Mouse (Mus musculus) embryo, embryonic 10.5 days (tissue): ENCODE data around the gene Gm11564.
A peak's percentile ranks its signal among the peaks of the same experiment; 100 is the strongest.
"Not testable (repeated sequence)": the region's sequence is repeated elsewhere in the genome, so short reads cannot be mapped to it uniquely, and the experiment has no call there.

Source experiments
- DNase-seq: peaks from one replicate; pipeline ENCODE4 v3.0.0-alpha.2; 2015; ENCODE audit warnings: low spot score

Gm11564 gene

DNA sequence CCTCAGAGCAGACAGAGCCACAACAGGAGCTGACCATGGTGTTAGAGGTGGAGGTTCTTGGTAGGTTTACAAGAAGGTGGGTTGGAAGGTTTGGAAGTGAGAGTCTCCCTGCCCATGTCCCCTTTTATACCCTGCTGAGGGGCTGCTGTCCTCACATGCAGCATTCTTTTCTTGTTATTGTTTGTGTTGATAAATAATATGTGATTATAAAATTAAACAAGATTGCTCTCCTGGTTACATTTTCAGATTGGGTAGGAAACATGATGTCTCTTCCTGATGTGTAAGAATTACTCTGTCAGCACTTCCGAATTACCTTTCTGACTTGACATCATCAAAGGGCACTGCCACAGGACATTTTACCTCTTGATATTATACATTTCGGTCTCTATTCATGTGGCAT is at the start of gene Gm11564:
Gene Gm11564 (minus strand): TSS at position 101 of the 400 bp plus-strand sequence.
- DNase-seq: not testable (repeated sequence)

DNA sequence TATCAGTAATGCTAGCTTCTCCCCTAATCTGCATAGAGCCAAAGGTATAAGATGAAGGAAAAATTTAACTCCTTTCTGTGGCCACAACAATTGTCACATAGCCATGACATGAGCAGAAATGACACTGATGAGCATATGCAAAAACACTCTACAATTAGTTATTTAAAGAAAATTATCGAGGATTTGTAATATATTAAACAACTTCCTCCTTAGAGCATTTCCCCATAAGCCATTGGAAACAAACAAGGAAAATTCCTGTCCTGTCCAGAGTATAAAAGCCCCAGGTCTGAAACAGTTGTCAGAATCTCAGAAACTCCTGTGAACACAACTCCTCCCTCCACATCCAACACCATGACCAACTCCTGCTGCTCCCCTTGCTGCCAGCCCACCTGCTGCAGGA is 48.7 kb upstream of the Gm11564 start, which contains the start of gene Gm11559:
Gene Gm11559 (plus strand): TSS at position 301 of the 400 bp plus-strand sequence.
- not testable (repeated sequence) for DNase-seq

DNA sequence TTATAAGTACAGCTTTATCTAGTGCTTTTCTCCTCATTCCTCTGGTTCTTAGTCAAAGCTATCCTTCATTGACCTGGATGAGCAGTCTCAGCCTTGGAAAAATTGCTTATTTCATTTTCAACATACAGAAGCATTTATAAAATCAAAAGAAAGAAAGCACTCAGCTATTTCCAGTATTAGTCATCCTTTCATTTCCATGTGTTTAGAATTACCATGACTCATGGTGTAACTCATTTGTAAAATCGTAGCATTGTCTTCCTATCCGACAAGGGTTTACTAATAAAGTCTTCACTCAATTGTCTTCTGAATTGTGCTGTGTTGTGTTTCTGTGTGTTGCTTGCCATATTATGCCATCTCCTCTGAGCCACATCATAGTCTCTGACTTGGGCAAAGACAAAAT is 43.3 kb upstream of the Gm11564 start:
- no peak for DNase-seq

DNA sequence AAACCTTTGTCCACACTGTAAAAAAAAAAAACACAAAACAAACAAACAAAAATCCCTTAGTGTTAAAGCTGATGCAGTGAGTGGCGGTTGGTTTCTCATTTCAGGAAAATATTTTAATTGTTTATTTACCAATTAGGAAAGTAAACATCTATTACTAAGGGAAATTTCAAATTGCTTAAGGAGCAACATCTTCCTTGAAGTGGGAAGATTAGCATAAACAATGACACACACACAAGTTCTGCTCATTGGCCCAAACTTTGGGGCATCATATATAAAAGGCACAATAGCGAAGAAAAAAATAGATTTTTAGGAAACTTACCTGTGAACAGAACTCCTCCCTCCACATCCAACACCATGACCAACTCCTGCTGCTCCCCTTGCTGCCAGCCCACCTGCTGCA is 42.2 kb upstream of the Gm11564 start, which contains the start of gene Gm11568:
Gene Gm11568 (plus strand): TSS at position 301 of the 400 bp plus-strand sequence.
- DNase-seq: no peak

DNA sequence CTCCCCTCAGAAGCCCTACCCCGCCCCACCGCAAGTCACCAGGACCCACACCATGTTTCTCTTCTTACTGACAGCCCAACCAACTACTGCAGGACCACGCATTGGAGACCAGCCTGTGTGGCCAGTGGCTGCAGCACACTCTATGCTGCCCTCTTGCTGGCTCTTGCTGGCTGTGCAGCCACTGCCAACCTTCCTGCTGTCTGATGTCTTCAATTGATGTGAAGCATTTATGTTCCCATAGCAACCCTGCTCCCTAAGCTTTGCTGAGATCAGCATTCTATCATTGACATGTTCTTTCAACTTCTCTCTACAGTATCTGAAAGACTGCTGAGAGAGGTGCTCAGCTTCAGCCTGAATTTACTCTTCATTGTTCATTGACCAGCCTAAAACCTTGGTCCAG is 38.7 kb upstream of the Gm11564 start:
- peak; percentile 46 for DNase-seq

DNA sequence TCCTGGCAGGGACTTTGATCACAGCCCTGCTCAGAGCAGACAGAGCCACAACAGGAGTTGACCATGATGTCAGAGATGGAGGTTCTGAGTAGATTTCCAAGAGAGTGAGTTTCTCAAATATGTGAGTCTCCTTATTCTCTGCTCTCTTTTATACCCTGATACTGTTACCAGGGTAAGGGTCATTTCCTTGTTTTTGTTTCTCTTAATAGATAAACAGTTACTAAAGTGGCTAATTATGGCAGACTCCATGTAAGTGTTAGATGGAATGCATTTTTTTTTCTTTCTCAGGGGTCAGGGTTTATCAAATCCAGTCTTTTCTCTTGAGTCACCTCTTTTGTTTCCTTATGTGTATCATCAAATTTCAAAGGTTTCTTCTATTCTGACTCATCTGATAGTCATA is 36.0 kb upstream of the Gm11564 start, which contains the start of gene Krtap4-16:
Gene Krtap4-16 (minus strand): TSS at position 101 of the 400 bp plus-strand sequence.
- DNase-seq: no peak

DNA sequence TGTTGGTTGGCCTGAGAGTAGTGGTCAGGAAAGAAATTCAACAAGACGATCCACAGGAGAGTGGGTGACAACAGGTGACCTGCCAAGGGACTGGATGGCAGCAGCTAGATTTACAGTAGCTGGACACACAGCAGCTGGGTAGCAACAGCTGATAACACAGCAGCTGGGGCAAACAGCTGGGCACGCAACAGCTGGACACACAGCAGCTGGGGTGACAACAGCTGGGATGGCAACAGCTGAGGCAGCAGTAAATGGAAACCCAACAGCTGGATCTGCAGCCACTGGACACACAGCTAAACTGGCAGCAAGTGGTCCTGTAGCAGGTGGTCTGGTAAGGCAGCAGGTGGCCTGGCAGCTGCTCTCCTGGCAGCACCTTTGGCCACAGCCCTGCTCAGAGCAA is 31.3 kb upstream of the Gm11564 start:
- DNase-seq: no peak

DNA sequence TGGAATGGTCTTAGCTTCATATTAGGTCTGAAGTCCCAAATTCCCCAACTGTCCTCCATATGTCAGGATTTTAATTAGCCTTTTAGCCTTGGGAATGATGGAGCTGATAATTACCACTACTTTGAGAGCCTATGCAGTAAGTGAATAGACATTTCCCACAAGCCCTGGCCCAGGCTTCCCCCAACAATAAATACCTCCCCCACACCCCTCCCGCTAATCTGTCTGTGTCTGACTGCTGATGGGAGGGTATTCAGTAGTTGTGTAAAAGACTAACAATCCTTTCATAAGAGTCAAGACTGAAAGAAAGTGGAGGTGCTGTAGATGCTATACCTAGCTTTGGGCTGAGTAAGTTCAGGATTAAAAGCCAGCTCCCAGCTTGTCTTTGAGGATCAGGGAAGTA is 26.7 kb upstream of the Gm11564 start:
- peak; percentile 1 for DNase-seq

DNA sequence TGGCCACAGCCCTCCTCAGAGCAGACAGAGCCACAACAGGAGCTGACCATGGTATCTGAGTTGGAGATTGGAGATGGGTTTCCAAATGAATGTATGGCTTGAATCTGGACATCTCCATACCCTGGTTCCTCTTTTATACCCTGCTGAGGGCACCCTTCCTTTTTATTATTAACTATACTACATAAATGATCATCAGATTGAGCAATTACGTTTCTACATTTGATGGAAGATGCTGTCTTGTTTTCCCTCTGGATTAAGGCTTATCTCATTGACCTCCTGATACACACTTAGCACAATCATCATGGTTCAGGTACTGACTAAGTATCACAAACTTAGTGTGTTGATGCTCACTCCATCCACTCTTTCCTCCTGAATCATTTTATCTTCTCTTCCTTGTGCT is 22.5 kb upstream of the Gm11564 start, which contains the start of gene 2300003K06Rik:
Gene 2300003K06Rik (minus strand): TSS at position 101 of the 400 bp plus-strand sequence.
- DNase-seq: no peak

DNA sequence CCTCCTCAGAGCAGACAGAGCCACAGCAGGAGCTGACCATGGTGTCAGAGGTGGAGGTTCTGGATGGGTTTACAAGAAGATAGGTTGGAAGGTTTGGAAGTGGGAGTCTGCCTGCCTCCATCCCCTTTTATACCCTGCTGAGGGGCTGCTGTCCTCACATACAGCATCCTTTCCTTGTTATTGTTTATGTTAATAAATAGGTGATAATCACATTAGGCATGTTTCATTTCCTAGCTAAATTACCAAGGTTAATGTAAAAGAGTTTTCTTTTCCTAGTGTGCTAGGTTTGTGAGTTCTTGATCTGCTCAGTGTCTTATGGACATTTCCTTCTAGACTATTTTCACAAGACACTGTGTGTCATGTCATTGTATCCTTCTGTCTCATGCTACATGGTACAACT is 5.7 kb downstream of the Gm11564 start, which contains the start of gene Krtap4-13:
Gene Krtap4-13 (minus strand): TSS at position 101 of the 400 bp plus-strand sequence.
- DNase-seq: not testable (repeated sequence)

DNA sequence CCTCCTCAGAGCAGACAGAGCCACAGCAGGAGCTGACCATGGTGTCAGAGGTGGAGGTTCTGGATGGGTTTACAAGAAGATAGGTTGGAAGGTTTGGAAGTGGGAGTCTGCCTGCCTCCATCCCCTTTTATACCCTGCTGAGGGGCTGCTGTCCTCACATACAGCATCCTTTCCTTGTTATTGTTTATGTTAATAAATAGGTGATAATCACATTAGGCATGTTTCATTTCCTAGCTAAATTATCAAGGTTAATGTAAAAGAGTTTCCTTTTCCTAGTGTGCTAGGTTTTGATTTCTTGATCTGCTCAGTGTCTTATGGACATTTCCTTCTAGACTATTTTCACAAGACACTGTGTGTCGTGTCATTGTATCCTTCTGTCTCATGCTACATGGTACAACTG is 11.1 kb downstream of the Gm11564 start, which contains the start of gene Gm11554:
Gene Gm11554 (minus strand): TSS at position 101 of the 400 bp plus-strand sequence.
- not testable (repeated sequence) for DNase-seq

DNA sequence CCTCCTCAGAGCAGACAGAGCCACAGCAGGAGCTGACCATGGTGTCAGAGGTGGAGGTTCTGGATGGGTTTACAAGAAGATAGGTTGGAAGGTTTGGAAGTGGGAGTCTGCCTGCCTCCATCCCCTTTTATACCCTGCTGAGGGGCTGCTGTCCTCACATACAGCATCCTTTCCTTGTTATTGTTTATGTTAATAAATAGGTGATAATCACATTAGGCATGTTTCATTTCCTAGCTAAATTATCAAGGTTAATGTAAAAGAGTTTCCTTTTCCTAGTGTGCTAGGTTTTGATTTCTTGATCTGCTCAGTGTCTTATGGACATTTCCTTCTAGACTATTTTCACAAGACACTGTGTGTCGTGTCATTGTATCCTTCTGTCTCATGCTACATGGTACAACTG is 16.6 kb downstream of the Gm11564 start, which contains the start of gene Gm11569:
Gene Gm11569 (minus strand): TSS at position 101 of the 400 bp plus-strand sequence.
- not testable (repeated sequence) for DNase-seq

DNA sequence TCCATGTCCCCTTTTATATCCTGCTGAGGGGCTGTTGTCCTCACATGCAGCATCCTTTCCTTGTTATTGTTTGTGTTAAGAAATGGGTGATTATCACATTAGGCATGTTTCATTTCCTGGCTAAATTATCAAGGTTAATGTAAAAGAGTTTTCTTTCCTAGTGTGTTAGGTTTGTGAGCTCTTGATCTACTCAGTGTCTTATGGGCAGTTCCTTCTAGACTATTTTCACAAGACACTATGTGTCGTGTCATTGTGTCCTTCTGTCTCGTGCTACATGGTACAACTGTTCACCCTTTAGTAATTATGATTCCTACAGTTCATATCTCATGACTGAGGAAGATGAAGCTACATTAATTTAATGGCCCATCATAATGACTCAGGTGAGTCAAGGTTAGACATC is 22.1 kb downstream of the Gm11564 start, which contains the start of gene Gm11596:
Gene Gm11596 (minus strand): TSS at position 101 of the 400 bp plus-strand sequence.
- DNase-seq: no peak

DNA sequence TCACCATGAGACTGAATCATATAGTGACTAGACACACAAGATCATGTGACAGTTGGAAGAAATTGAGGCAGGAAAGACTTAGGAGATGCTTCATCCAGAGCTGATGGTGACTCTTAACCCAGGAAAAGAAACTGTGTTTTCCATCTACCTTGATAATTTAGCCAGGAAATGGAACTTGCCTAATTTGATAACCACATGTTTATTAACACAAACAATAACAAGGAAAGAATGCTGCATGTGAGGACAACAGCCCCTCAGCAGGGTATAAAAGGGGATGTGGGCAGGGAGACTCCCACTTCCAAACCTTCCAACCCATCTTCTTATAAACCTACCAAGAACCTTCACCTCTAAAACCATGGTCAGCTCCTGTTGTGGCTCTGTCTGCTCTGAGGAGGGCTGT is 30.6 kb downstream of the Gm11564 start, which contains the start of gene Krtap4-9:
Gene Krtap4-9 (plus strand): TSS at position 301 of the 400 bp plus-strand sequence.
- DNase-seq: not testable (repeated sequence)

DNA sequence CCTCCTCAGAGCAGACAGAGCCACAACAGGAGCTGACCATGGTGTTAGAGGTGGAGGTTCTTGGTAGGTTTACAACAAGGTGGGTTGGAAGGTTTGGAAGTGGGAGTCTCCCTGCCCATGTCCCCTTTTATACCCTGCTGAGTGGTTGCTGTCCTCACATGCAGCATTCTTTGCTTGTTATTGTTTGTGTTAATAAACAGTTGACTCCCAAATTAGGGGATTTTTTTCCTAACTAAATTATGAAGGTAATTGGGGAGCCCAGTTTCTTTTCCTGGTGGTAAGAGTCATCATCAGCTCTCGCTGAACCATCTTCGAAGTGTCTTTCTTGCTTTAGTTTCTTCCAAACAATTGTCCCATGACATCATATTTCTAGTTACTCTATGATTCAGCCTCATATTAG is 34.9 kb downstream of the Gm11564 start, which contains the start of gene Krtap4-8:
Gene Krtap4-8 (minus strand): TSS at position 101 of the 400 bp plus-strand sequence.
- DNase-seq: no peak

DNA sequence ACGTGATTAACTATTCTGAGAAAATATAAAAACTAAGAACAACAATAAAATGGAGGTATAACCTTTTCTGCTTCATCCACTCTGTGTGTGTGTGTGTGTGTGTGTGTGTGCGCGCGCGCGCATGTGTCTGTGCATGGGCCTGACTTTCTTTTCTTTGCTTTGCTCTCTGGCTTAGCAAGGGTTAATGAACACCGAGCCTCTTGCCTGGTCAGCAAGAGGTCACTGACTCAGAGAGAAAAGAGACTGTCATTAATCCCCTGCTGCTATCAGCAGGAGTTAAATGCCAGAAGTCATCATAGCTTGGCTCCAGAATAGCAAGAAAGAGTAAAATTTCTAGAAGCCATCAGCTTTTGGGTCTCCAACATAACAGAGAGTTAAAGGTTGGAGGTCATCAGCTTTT is 37.1 kb downstream of the Gm11564 start:
- DNase-seq: peak; percentile 66

DNA sequence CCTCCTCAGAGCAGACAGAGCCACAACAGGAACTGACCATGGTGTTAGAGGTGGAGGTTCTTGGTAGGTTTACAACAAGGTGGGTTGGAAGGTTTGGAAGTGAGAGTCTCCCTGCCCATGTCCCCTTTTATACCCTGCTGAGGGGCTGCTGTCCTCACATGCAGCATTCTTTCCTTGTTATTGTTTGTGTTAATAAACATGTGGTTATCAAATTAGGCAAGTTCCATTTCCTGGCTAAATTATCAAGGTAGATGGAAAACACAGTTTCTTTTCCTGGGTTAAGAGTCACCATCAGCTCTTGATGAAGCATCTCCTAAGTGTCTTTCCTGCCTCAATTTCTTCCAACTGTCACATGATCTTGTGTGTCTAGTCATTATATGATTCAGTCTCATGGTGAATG is 42.7 kb downstream of the Gm11564 start, which contains the start of gene Gm11595:
Gene Gm11595 (minus strand): TSS at position 101 of the 400 bp plus-strand sequence.
- not testable (repeated sequence) for DNase-seq

DNA sequence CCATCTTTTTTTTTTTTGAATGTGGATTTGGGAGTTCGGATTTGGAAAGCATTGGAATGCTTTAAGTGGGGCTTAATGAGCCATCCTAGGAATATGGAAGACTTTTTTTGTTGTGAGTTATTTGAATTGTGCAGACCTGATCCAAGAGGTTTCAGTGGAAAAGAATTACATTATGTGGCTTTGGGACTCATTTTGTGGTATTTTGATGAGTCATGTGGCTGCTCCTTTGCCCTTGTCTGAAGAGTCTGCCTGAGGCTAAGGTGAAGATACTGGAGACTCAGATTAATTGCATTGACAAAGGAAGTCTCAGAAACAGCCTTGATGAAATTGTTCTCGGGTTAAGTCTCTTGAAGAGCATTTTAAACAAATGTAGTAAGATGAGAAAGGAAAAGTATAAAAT is 47.1 kb downstream of the Gm11564 start:
- no peak for DNase-seq
